Mouse (Mus musculus) layer of hippocampus, postnatal 25 days (tissue): ENCODE measurements at regions not wholly inside any gene's neighbourhood (a gene's known extent, or its start where the extent isn't known, plus 50 kb on each side); places are given as distances from the start of the nearest gene placed in this dataset.

Experiments
- DNase-seq, 2 experiments: peaks; one replicate each; pipeline ENCODE4 v3.0.0; 2022; ENCODE audit warnings: mixed read lengths in 2 of 2, low spot score in 1 of 2; ENCODE audit errors: extremely low spot score in 1 of 2

DNA sequence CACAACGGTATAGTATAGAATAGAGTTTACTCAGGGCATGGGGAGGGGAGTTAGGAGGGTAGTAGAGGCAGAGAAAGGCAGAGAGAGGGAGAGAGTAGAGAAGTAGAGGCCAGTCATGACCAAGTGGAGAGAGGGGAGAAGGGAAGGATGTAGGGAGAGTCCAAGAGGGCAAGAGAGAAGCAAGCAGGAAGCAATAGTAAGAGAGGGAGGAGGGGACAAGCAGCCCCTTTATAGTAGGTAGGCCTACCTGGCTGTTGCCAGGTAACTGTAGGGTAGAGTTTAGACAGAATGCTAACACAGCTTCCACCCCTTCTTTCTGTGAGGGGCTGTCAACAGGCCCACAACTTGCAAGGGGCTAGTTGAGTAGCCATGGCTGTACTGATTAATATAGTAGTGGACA lies 69.2 kb upstream of the Tpm1 start:
- DNase-seq, result no peak

DNA sequence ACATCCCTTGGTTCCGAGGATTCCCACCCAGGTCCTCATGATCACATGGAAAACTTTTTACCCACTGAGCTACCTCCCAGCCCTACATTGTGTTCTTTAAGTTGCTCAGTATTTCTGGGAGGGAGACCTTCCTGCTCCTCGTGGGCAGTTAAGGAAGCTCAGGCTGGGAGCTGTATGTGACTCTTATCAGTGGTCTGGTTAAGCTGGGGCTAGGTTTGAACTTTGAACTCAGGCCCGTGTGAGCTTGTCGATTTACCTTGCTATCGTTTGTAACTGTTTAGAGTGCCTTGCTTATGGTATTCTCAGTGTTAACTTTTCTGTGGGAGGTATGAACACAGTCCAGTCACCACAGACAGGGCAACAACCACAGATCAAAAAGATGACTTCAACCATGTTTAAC lies 68.4 kb upstream of the Tpm1 start:
- no peak for DNase-seq

DNA sequence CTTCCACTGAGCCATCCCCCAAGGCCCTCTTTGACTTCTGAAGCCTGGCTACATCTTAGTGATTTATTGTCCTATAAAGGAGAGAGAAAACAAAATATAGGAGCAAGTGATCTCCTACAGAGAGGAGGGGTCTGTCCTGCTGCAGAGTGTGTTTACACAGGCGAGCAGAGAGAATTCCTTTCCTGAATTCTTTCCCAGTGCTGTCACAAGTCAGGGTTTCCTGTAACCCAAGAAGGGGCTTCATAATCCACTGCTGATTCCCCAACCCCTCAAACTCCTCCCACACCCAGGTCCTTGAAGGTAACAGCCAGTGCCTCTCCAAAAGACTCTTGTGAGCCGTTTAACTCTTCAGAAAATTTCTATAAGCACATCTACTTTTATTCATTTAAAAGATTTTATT lies 66.8 kb upstream of the Tpm1 start:
- no peak for DNase-seq

DNA sequence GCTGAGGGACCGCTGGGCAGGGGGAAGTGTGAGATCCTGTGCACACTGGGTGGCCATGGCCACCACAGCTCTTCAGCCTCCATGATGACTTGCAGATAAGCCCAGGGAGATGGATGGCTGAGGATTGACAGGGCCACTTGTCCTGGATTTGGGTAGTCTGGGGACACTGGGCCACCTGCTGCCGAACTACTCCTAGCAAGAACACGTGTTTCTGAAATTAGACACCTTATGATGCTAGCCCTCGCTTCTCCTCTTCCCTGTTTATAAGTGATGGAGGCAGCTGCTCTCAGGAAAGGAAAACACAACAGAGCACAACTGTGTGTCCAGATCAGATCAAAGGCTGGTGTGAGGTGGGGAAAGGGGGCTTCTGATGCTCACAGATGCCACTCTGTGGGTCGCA lies 64.9 kb upstream of the Tpm1 start:
- no peak for DNase-seq

DNA sequence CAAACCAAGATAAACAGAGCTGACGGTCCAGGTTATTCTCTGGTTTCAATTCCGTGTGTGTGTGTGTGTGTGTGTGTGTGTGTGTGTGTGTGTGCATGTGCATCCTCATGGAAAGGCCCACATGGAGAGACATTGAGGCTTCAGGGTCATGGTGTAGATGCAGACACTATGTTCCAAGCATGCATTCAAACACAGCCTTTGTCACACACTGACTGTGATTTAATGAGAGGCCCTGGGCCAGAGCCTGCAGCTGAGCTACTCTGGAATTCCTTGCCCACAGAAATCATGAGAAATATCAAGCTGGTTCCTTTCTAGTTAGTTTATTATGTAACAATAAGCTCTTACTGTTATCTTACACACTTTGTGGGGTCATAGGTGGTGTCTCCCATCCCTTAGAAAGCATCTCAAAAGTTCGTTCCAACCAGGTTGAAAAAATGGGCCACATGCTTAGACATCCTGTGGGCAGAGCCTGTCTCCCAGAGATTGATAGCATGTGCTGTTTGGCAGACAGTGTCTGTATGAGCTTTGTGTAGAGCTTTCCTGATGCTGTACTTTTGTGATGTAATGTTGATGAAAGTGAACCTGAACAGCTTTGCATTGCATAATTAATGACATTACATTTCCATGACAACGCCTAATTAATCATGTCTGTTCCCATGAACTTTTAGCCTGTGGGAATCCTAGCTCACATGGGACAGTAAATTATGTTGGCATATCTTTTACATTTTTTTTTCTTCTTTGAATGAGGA lies 62.8 kb upstream of the Tpm1 start:
- DNase-seq, result no peak

DNA sequence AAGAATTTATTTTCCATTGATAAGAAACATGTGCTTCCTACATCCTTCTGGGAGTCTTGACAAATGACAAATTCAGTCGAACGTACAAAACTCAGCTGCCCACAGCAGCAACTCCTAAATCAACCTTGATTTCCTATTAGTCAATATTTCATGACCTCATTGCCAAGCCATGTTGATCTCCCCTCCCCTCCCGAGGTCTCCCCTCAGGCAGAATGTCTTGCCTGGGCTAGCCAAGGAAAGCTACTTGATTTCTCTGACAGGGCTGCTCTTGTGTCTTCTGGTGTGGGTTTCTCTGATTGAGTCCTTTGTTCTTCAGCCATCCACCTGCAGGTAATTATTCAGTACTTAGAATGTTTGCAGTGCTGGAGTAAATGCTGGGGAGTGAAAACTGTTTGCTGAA lies 58.7 kb upstream of the Tpm1 start:
- DNase-seq, result no peak

DNA sequence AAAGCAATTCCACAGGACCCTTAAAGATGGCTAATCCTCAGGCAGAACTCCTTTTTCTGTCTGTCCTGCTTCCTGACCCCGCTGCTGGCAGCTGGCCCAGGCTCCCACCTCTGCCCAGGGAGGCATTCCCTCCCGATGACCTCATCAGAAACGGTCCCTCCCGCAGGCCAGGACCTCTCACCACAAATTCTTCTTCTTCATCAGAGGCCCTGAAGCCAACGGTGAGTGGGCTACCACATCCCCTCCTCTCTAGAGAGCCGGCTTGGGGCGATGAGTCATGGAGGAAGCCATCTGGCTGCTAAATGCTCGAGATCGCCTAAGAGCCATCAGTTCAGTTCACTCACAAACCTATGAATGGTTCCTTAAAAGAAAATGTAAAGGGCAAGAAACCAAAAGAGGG lies 56.7 kb upstream of the Tpm1 start:
- DNase-seq, result no peak

DNA sequence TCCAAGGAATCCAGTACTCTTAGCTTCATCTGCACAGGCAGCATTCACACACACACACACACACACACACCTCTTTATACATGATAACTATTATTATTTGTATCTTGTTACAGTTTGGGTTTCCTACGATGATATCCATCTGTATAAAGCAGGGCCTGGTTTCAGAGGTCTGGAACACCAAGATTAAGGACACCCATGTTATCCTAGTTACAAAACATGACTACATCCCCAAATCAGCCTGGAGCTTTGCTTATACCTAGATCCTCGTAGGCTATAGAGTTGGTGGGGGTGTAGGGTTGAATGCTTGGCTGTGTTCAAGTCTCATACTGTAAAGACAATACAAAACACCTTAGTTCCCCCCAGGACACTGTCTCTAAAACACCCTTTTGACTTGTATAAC lies 56.0 kb upstream of the Tpm1 start:
- no peak for DNase-seq

DNA sequence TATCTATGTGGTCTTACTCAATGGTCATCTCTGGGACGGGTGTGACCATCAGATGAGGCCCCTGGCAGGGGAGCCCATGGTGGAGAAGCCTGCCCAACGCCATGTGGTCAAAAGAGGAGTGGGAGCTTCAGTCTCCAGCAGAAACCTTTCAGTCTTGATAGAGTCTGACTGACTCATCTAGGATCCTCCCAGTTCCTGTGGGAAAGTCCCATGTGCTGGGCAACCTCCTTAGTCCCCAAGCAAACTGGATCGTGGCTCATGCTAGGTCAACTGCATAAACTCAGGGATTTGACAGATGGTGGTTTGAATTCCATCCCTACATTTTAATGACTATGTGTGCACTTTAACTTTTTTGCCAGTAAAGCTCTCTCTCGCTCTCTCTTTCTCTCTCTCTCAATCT lies 55.4 kb upstream of the Tpm1 start:
- DNase-seq, result no peak

DNA sequence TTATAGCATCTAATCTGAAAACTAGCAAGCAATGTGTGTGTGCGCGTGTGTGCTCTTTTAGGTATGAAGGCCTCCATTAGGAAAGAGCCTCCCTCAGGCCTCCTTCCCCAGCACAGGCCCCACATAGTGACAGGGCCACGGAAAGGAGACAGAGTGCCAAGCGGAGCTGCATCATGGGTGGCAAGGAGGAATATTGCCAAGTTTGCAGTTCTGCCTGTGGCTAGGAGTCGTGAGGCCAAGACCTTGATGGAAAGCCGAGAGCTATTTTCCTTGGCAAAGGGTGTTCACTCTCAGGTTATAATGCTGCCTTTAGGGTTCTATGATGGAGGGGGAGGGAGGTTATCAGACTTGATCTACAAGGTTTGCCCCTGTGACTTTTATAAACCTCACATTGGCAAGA lies 53.4 kb upstream of the Tpm1 start:
- no peak for DNase-seq

DNA sequence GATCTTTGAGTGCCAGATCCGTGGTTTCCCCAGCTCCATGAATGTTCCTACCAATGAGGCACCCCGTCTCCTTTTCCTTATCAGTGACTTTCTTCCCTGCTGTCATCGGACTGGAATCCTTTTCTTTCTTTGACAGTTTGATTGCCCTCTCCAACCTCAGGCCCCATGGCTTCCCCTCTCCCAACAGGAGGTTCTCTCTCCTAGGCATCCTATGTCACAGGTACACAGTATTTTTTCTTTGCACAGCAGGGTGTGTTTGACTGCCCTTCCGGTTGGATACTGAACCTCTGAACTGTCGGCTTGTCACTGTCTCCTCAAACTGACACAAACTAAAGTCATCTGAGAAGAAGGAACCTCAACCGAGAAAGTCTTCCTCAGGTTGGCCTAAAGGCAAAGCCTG lies 50.3 kb upstream of the Tpm1 start:
- DNase-seq, result no peak
